Mouse (Mus musculus) frontal cortex, postnatal 36 days (tissue): ENCODE data around the gene Serpina1b.
"Not testable (repeated sequence)": the region's sequence is repeated elsewhere in the genome, so short reads cannot be mapped to it uniquely, and the experiment has no call there.

Experiments
- DNase-seq, 2 experiments: peaks; one replicate each; pipeline ENCODE4 v3.0.0; 2022; ENCODE audit warnings: low spot score in 2 of 2

Gene Serpina1b

DNA sequence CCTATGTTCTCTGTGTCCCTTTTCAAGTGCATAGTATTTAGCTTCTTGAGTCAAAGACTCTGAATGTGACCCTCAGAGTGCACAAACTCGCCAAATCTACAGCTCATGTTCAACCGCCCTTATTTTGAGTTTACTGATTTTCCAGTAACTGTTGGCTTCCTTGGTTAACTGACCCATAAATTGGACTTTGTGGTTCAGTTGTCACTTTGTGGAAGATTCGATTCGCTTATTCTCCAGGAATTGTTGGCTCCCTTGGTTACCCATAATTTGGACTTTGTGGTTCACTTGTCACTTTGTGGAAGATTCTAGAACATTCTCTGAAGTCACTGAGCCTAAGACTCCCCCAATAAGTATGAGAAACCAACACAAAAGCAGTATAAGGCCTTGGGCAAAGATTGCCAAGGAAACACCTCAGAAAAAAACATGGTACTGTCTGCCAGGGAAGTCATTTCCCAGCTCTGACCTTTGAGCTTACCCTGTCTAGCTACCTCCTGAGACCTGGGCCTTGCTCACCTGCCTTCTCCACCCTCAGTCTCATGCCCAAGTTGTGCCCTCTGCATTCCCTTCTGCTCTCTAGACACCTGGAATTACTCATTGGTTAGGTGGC is 129.9 kb downstream of the Serpina1b start:
- no peak for DNase-seq

DNA sequence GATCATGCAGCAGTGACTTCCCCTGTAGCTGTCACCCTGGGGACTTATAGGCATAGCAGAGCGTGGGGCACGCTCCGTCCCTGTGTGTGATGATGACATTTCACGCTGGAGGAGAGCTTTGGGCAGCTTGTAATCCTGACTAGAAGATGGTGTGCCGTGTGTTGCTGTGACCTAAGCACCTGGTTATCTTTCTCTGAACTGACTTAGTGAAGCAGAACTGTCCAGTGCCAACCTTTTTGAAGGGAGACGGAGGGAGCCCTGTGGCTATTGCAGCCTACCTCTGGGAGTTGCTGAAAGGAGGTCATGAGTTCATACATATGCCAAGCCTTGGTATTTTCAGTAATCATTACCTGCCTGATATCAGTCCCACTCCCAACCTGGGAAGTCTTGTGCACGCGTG is 134.7 kb downstream of the Serpina1b start, which contains the start of gene Serpina1f:
Gene Serpina1f, minus strand, starts transcription at position 101 of the 400 bp plus-strand sequence.
- DNase-seq, result no peak

DNA sequence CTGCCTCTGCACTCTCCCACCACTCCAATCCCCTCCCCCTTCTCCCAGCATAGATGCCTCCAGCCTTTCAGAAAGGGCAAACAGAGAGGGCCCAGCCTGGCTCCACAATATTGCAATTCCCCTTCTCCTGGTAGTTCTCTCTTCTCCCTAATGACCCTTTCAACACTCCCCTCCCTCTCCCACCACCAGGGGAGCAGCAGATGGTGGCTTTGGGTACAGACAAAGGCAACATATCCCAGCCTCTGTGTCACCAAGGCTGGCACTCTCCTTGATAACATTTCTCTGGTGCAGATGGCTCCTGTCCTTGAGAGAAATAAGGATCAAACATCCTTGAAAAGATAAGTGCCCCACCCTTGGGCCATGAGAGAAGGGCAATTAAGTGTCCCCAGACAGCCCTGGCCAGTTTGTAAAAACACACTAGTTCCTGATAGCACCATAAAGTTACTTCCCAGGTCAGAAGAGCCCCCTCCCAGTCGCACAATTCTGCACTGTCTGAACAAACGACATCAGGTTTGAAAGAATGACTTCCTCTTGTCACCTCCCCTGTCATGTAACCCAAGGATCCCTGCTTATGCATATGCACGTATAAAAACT is 141.9 kb downstream of the Serpina1b start:
- no peak for DNase-seq

DNA sequence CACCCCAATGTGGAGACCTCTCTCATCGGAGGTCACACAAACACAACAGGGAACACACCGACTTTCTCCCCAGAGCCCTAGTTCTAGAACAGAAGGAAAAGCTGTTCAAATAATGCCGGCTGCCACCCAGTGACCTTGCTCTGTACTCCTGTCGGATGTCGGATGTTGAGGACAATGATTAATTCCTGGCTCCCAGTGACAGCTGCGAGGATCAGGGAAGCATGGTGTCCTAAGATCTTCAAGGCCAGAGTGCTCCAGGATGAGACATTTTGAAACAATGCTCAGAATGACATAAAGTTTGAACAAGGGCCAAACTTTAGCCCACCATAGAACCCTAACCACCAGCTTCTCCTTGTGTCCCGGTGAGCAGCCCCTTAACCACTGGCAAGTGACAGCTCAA is 143.2 kb downstream of the Serpina1b start:
- no peak for DNase-seq

DNA sequence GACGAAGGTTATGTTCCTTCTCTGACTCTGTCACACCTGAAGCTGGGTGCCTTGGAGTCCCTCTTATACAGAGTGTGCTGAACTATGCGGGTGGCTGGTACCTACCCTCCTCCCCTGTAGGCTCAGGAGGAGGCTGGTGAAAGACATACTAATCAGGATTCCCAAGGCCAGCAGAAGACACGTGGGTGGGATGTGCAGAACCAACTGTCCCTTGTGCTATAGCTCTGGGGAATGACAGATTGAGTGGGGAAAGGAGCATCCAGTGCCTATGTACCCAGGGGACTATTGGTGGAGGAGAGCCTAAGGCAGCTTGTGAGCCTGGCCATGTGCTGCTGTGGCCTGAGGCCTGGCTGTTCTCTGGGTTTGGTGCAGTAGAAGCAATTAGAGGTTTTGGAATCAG is 144.1 kb downstream of the Serpina1b start:
- peak; percentile 53 to 54 for DNase-seq

DNA sequence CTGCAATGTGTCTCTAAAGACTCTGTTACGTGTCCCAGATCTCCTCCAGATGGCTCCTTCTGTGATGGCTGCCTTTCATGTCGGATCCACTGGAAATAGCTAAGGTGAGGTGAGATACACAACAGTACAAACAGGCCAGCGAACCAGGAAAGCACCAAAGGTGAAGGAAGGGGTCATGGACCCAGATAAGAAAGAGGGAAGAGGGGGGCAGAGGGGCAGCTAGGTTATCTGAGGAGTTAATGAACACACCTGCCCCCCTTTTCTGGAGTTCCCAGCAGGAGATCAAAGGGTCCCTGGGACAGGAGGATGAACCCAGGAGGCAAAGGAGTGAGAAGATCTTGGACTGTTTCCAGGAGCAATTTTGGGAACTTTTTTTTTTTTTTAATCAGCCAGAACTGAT is 144.8 kb downstream of the Serpina1b start:
- no peak for DNase-seq

DNA sequence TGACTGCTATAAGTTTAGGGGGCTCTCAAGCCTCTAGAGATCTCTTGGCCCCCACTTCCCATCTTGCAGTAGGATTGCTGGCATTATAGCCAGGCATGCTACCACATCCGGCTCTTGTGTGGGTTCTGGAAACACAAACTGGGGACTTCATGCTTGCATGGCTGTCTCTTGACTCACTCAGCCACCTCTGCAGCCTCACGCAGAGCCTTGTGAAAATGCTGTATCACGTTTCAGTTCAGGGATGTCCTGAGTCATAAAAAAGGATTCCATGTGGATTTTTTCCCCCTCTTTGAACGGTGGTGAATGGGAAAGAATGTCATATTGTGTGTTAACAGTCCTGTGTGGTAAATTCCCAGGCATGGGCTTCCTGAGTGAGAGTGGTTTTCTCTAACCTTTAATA is 146.4 kb downstream of the Serpina1b start:
- DNase-seq, result no peak

DNA sequence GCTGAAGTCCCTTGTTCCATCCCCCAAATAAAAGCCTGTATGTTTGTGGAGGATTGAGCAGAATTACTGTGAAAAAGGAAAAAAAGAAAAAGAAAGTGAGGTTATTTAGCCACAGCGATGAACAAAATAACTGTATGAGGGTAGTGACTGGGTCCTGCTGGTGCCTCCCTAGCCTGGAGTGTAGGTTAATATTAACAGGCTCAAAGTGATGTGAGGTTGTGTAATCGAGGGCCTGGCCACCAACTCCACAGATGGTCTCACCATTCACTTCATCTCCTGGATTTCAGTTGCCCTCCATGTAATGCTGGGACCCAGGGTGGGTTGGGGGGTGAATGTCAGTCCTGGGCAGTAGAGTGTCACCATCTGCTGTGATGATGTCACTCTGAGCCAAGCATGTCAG is 148.4 kb downstream of the Serpina1b start:
- no peak for DNase-seq

DNA sequence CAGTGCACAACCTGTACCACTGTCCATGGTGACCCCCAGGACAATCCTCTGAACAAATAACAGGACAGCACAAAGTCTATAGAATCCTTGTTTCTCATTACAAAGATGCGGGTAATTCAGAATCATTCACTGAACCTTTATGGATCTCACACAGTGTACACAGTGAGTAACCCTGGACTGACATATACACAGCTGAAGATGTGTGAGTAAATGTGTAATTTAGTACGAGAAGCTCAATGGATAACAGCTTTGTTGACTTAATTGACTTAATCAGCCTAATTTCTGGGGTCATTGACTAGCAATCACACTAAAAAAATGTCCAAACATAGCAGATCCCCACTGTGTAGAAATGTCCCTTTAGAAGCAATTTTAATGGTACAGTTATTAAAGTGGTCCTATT is 149.0 kb downstream of the Serpina1b start:
- no peak for DNase-seq

DNA sequence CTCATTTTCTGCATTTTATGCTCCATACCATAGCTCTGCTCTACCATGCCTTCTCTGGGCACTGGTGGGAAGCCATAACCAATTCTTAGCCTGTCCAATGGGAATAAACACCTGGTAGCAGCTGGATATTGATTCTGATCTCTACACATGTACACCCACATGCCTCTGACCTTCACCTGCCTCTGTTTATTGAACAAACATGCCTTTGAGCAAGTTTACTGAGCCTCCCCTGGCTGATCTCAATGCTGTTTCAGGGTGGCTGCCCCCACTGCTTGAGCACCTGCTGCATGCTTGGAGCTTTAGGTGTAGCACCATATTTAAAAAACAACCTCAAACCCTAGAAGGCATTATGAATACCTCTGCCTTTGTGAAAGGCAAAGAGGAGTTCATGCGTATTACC is 150.3 kb downstream of the Serpina1b start:
- DNase-seq, result not testable (repeated sequence)
